Mouse (Mus musculus) myocyte (in vitro differentiated cells): ENCODE results near the gene Zfp715. TPM values are rescaled to one million over a fixed set of nuclear protein-coding genes. Genes with fewer than 3 reads are reported as not detected.

ENCODE experiments used
- H3K27me3 ChIP-seq: one replicate; pipeline ENCODE4 v1.6.1; 2011; ENCODE audit not compliant: control insufficient read depth, insufficient read depth, insufficient read length
- H3K36me3 ChIP-seq: one replicate; pipeline ENCODE4 v1.6.1; 2011; ENCODE audit not compliant: control insufficient read depth, insufficient read depth
- H3K4me2 ChIP-seq: one replicate; pipeline ENCODE4 v1.6.1; 2011; ENCODE audit warnings: low read depth, control low read depth
- H3K4me3 ChIP-seq: one replicate; pipeline ENCODE4 v1.5.1; 2011; ENCODE audit warnings: mild to moderate bottlenecking, control low read depth, moderate library complexity
- H3K79me2 ChIP-seq: one replicate; pipeline ENCODE4 v1.6.1; 2011; ENCODE audit not compliant: control insufficient read depth, insufficient read depth
- H3ac ChIP-seq: one replicate; pipeline ENCODE4 v1.6.1; 2011; ENCODE audit not compliant: control insufficient read depth, insufficient read length
- CEBPB ChIP-seq: IDR thresholded peaks from 2 replicates; pipeline ENCODE4 v1.6.1; 2011; ENCODE audit warnings: mild to moderate bottlenecking, moderate library complexity; ENCODE audit not compliant: poor library complexity, insufficient read depth, severe bottlenecking
- E2F4 ChIP-seq: IDR thresholded peaks from one replicate; pipeline ENCODE4 v1.6.1; 2011; ENCODE audit warnings: mild to moderate bottlenecking, control low read depth, moderate library complexity; ENCODE audit not compliant: insufficient read depth
- MAX ChIP-seq: IDR thresholded peaks from one replicate; pipeline ENCODE4 v1.6.1; 2011; ENCODE audit warnings: low read depth, mild to moderate bottlenecking, control low read depth
- MYOD1 ChIP-seq, 3 experiments: IDR thresholded peaks; one replicate each; pipeline ENCODE4 v1.6.1; 2011; ENCODE audit warnings: control low read depth in 2 of 3, low read depth in 2 of 3, mild to moderate bottlenecking in 2 of 3, moderate library complexity in 1 of 3; ENCODE audit not compliant: insufficient read length in 2 of 3, control insufficient read depth in 1 of 3
- MYOG ChIP-seq, 3 experiments: IDR thresholded peaks; one replicate each; pipeline ENCODE4 v1.6.1; 2011; ENCODE audit warnings: control low read depth in 2 of 3, low read depth in 2 of 3, mild to moderate bottlenecking in 2 of 3; ENCODE audit not compliant: insufficient read length in 2 of 3, control insufficient read depth in 1 of 3, insufficient read depth in 1 of 3
- POLR2A ChIP-seq: IDR thresholded peaks from one replicate; pipeline ENCODE4 v1.6.1; 2011; ENCODE audit warnings: low read depth, mild to moderate bottlenecking, control low read depth, moderate library complexity; ENCODE audit not compliant: insufficient read length
- POLR2AphosphoS2 ChIP-seq: IDR thresholded peaks from one replicate; pipeline ENCODE4 v1.6.1; 2011; ENCODE audit warnings: low read depth, control low read depth; ENCODE audit not compliant: insufficient read length
- REST ChIP-seq: IDR thresholded peaks from one replicate; pipeline ENCODE4 v1.6.1; 2011; ENCODE audit warnings: mild to moderate bottlenecking, control low read depth, moderate library complexity; ENCODE audit not compliant: insufficient read depth, insufficient read length
- SRF ChIP-seq: IDR thresholded peaks from one replicate; pipeline ENCODE4 v1.6.1; 2011; ENCODE audit warnings: low read depth; ENCODE audit not compliant: control insufficient read depth, insufficient read length
- TCF12 ChIP-seq: IDR thresholded peaks from one replicate; pipeline ENCODE4 v1.6.1; 2011; ENCODE audit warnings: mild to moderate bottlenecking, control low read depth; ENCODE audit not compliant: poor library complexity, insufficient read depth, severe bottlenecking
- TCF3 ChIP-seq: IDR thresholded peaks from one replicate; pipeline ENCODE4 v1.6.1; 2011; ENCODE audit warnings: low read depth, control low read depth; ENCODE audit not compliant: insufficient read length
- USF1 ChIP-seq: IDR thresholded peaks from one replicate; pipeline ENCODE4 v1.6.1; 2011; ENCODE audit warnings: low read depth, mild to moderate bottlenecking, control low read depth, moderate library complexity
- polyA plus RNA-seq: library from polyadenylated mRNA; unstranded; fragments of >200 nt; fragmentation: generic; extraction: Trizol; gene quantifications from one replicate; pipeline ENCODE4 v1.2.1, GENCODE M21; 2012; ENCODE audit warnings: missing spikeins

Zfp715 gene
- 2.7 TPM for polyA plus RNA-seq

DNA sequence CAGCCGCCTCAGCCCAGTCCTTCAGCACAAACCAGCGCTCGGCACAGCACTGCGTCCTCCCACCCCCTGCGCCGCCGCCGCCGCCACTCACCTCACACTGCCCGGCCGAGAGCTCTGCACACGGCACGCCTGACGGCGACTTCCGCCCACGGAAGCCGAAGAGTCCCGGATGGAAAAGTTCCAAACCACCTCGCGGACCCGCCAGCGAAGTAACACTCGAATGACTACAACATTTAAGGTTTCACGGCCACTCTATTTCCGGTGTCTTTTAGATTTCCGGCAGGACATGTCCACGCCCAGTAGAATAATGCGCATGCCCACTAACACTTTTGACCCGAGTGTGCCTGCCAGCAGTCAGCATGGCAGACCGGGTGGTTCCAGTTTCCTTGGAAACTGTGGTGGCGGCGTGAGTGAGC, at the start of gene Zfp715:
Gene Zfp715 (minus strand): TSS at position 282 of the 416 bp plus-strand sequence.
- no peaks in the 10 kb centered on the region for H3K27me3 ChIP-seq
- H3K79me2 ChIP-seq, result peaks cover 25% of the 10 kb centered on the region
- peak within 1 kb of the TSS; percentile 84 for H3K4me3 ChIP-seq
- H3K4me2 ChIP-seq, result peak within 1 kb of the TSS; percentile 88
- peak within 1 kb of the TSS; percentile 23 for H3ac ChIP-seq
- TF ChIP-seq POLR2AphosphoS2 (no peak), POLR2A (peak; percentile 65)
- H3K36me3 ChIP-seq, result peaks cover 11% of the 10 kb centered on the region

DNA sequence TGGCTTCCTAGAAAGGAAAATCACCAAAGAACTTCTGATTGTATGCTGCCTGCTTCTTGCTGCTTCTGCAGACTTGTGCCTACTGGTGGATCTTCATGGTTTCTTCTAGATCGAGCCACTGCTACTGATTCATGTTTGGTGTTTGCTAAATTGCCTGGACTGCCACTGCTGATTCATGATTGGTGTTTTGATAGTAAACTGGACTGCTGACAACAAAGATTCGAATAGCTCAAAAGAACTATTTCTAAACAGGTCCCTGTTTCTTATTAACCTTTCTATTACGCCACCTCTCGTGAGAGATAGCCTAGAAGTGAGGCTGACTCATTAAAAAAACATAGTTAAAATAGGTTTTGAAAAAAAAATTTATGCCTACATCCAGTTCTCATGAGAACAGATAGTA, 48.9 kb upstream of the Zfp715 start:
- Histone ChIP-seq H3K27me3 (no peaks in the 10 kb centered on the region), H3K79me2 (no peaks in the 10 kb centered on the region), H3K4me2 (no peak overlapping the region), H3ac (no peak overlapping the region), H3K4me3 (no peak overlapping the region), H3K36me3 (no peaks in the 10 kb centered on the region)
- TF ChIP-seq SRF (no peak), USF1 (no peak), CEBPB (no peak), TCF12 (no peak), MAX (no peak), TCF3 (no peak), MYOD1 (IDR thresholded peaks at IDR 0.05; ENCODE audit: control insufficient read depth in 1 of 3, insufficient read length in 2 of 3, low read depth in 2 of 3) (no peak), REST (no peak), MYOG (IDR thresholded peaks at IDR 0.05; ENCODE audit: control insufficient read depth in 1 of 3, insufficient read depth in 1 of 3, insufficient read length in 2 of 3, low read depth in 2 of 3) (no peak), E2F4 (no peak), POLR2A (no peak), POLR2AphosphoS2 (no peak)

DNA sequence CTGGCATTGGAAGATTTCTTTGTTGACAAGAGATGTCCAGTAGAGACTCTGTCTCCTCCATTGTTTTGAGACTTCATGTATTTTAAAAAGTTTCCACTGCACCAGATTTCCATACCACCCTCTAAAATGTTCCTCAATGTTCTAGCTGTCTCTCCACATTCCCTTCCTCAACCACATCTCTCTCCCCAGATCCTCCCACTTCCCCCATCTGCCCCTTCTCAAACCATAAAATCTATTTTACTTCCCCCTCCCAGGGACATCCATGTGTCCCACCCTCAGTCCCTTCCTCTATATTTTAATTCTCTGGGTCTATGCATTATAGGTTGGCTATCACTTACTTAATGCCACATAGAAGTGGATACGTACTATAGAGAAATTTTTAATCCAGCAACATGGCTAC, 48.3 kb upstream of the Zfp715 start:
- Histone ChIP-seq H3K36me3 (no peaks in the 10 kb centered on the region), H3K79me2 (no peaks in the 10 kb centered on the region), H3ac (no peak overlapping the region), H3K4me2 (no peak overlapping the region), H3K27me3 (no peaks in the 10 kb centered on the region), H3K4me3 (no peak overlapping the region)
- TF ChIP-seq E2F4, result no peak
- no peak for TF ChIP-seq MYOD1 (IDR thresholded peaks at IDR 0.05; ENCODE audit: control insufficient read depth in 1 of 3, insufficient read length in 2 of 3, low read depth in 2 of 3)
- TF ChIP-seq TCF12, result no peak
- no peak for TF ChIP-seq USF1
- no peak for TF ChIP-seq TCF3
- no peak for TF ChIP-seq MYOG (IDR thresholded peaks at IDR 0.05; ENCODE audit: control insufficient read depth in 1 of 3, insufficient read depth in 1 of 3, insufficient read length in 2 of 3, low read depth in 2 of 3)
- no peak for TF ChIP-seq MAX
- TF ChIP-seq POLR2AphosphoS2, result no peak
- TF ChIP-seq POLR2A, result no peak
- no peak for TF ChIP-seq CEBPB
- no peak for TF ChIP-seq REST

DNA sequence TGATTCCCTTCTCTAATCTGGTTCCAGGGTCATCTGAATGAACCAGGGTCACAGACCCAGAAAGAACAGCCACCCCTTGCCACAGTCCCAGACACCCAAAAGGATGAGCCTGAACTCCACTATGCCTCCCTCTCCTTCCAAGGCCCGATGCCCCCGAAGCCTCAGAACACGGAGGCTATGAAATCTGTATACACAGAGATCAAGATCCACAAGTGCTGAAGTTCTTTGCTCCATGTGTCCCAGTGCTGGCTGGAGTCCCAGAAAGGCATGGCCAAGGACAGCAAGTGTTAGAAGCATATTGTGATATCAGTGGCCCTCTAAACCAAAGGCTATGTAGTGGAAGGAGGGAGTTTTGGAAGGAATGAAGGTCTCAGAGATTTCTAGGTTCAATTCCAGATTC, 45.5 kb upstream of the Zfp715 start:
- Histone ChIP-seq H3K4me3 (no peak overlapping the region), H3ac (no peak overlapping the region), H3K4me2 (no peak overlapping the region), H3K27me3 (no peaks in the 10 kb centered on the region), H3K79me2 (no peaks in the 10 kb centered on the region), H3K36me3 (no peaks in the 10 kb centered on the region)
- TF ChIP-seq MYOG (IDR thresholded peaks at IDR 0.05; ENCODE audit: control insufficient read depth in 1 of 3, insufficient read depth in 1 of 3, insufficient read length in 2 of 3, low read depth in 2 of 3), result no peak
- TF ChIP-seq TCF3, result no peak
- TF ChIP-seq SRF, result no peak
- TF ChIP-seq TCF12, result no peak

DNA sequence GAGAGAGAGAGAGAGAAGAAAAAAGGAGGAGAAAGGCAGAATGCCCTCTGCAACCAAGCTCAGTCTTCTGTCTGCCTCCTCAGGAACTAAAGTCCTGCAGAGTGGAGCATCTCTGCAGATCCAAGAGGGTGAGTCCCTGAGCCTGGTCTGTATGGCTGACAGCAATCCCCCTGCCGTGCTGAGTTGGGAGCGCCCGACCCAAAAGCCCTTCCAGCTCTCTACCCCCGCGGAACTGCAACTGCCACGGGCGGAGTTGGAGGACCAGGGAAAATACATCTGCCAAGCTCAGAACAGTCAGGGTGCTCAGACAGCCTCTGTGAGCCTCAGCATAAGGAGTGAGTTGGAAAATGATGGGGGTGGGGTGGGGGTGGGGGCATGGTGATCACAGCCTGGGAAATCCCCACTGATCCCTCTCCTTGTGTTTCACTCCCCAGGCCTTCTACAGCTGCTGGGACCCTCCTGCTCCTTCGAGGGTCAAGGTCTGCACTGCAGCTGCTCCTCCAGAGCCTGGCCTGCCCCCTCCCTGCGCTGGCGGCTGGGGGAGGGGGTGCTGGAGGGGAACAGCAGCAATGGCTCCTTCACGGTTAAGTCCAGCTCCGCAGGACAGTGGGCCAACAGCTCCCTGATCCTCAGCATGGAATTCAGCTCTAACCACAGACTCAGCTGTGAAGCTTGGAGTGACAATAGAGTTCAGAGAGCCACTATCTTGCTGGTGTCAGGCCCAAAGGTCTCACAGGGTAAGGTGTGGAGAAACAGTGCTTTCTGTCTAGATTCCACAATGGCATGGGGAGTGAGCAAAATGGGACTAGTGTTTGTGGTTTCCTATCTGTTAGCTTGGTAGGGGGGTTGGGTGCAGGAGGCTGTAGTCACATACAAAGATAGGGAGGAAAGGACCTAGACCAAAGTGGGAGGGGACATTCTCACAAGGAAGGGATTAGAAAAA, 42.1 kb upstream of the Zfp715 start:
- no peak overlapping the region for H3K4me3 ChIP-seq
- no peaks in the 10 kb centered on the region for H3K27me3 ChIP-seq
- no peaks in the 10 kb centered on the region for H3K79me2 ChIP-seq
- H3K4me2 ChIP-seq, result peak overlapping the region; percentile 12
- no peak overlapping the region for H3ac ChIP-seq
- TF ChIP-seq REST (no peak), POLR2AphosphoS2 (no peak), MYOG (IDR thresholded peaks at IDR 0.05; ENCODE audit: control insufficient read depth in 1 of 3, insufficient read depth in 1 of 3, insufficient read length in 2 of 3, low read depth in 2 of 3) (peak in 2 of 3 experiments; percentile 19 to 67), TCF3 (no peak), CEBPB (no peak), POLR2A (no peak), MYOD1 (IDR thresholded peaks at IDR 0.05; ENCODE audit: control insufficient read depth in 1 of 3, insufficient read length in 2 of 3, low read depth in 2 of 3) (peak in 2 of 3 experiments; percentile 12 to 21), SRF (no peak), TCF12 (no peak)
- H3K36me3 ChIP-seq, result no peaks in the 10 kb centered on the region
